Mouse (Mus musculus) CD8-positive naive resting alpha-beta T cell, adult 2 months (primary cell): Measurements from ENCODE around the gene Trappc6a.
"Not testable (repeated sequence)": the region's sequence is repeated elsewhere in the genome, so short reads cannot be mapped to it uniquely, and the experiment has no call there.

ENCODE experiments used
- DNase-seq, 2 experiments: peaks; one replicate each; pipeline ENCODE4 v3.0.0; 2022; ENCODE audit warnings: low read depth in 2 of 2, low spot score in 2 of 2

The Trappc6a gene

DNA sequence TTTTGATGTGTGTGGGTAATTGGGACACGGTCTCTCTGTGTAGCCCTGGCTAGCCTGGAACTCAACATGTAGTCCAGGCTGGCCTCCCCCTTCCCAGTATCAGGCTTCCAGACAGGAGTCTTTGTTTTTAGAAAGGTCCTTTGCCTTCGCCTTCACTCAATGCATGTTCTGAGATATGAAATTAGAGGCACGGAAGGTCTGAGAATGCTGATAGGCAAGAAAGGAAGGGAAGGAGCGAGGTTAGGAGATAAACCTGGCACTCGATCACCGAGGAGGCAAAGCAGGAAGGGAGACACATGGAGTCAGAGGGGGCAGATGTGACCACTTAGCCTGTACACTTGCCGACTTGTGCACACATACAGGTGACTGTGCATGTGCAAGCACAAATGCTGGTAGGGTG is 21.6 kb upstream of the Trappc6a start:
- DNase-seq, result no peak

DNA sequence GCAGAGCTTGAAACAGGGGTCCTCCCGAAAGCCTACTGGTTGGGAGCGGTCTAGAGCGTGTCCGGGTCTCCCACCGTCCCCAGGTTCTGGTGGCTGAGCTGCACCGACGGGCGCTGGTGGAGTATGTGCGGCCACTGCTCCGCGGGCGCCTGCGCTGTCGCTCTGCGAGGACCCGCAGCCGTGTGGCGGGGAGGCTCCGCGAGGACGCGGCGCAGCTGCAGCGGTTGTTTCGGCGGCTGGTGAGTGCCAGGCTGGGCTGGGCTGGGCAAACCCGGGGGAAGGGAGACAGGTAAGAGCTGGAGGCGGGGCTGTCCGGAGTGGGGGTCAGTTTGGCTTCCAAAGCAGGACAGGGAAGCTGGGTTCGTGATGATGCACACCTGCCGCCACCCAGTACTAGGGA is 18.7 kb upstream of the Trappc6a start:
- DNase-seq, result no peak

DNA sequence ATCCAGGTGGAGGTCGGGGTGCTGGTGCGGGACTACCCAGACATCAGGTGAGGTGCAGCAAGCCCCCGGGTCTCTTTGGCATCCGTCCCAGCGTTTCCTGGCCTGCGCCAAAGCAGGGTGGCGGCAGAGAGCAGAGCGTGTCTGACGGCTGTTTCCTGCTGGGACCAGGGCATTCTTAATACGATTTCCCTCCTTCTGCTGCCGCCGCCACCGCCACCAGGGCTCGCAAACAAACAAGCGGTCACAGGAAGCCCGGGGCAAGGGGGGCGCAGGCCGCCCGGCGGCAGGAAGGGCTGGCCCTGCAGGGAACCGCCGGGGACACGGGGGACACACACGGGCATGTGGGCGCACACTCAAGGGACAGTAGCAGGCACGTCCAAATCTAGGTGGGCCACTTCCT is 16.5 kb upstream of the Trappc6a start:
- DNase-seq, result no peak

DNA sequence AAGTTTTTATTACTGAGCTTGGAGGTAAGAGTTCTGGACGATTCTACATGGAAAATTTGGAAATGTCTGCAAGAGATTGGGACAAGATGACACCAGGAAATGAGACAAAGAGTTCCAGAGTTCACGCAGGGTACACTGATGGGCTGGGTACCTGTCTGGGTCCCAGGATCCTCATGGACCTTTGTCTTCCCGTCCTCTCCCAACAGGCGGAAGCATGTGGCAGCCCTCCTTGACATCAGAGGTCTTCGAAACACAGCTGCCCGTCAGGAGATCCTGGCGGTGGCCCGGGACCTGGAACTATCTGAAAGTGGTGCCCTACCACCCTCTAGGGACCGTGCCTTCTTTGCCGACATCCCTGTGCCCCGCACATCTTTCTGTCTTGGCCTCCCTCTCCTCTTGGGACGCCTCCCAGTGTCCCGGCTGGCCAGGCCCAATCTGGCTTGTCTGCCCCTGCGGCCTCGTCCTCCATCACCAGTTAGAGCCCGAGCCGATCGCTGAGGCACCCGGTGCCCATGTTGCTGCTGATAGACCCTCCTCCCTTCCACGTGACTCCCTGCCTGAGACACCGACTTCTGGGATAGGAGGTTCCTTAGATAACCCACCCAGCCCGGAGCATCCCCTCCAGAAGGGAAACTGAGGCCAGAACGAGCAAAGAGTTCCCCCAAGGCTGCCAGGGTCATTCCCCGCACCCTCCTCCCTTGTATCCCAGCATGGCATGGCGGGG is 13.3 kb upstream of the Trappc6a start:
- DNase-seq, result no peak

DNA sequence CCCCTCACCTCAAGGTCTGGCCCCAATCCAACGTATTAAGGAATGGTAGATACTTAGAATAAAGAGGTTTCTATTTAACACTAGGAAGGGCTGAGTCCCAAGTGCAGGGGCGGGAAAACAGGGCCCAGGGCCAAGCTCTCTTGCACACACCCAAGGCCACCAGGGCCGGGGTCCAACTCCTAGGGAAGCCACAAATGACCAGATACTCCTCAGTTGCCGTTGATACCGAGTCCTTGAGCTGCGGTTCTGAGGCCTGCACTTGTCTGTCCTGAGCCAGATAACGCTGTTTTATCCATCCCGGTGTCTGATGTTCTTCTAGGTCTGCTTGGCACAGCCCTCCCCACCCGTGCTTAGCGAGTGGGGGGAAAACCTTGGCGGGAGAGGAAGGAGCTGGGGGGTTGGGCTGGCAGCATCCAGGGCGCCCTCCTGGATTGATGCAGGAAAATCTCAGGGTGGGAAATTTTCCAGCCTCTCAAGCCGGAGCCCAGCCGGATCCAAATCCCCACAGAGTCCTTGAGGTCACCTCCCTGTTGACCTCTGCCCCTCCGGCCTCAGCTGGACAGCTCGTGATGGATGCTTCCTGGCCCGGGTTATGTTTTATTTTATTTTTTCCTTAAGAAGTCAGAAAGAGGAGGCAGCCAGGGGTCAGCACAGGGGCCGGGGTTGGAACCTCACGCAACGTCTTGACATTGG is 12.5 kb upstream of the Trappc6a start:
- no peak for DNase-seq

GRCm38 (mm10) chr7:19496214-19496555 is 12.0 kb upstream of the Trappc6a start:
- DNase-seq, result no peak

GRCm38 (mm10) chr7:19498326-19498725 is 9.9 kb upstream of the Trappc6a start:
- no peak for DNase-seq

DNA sequence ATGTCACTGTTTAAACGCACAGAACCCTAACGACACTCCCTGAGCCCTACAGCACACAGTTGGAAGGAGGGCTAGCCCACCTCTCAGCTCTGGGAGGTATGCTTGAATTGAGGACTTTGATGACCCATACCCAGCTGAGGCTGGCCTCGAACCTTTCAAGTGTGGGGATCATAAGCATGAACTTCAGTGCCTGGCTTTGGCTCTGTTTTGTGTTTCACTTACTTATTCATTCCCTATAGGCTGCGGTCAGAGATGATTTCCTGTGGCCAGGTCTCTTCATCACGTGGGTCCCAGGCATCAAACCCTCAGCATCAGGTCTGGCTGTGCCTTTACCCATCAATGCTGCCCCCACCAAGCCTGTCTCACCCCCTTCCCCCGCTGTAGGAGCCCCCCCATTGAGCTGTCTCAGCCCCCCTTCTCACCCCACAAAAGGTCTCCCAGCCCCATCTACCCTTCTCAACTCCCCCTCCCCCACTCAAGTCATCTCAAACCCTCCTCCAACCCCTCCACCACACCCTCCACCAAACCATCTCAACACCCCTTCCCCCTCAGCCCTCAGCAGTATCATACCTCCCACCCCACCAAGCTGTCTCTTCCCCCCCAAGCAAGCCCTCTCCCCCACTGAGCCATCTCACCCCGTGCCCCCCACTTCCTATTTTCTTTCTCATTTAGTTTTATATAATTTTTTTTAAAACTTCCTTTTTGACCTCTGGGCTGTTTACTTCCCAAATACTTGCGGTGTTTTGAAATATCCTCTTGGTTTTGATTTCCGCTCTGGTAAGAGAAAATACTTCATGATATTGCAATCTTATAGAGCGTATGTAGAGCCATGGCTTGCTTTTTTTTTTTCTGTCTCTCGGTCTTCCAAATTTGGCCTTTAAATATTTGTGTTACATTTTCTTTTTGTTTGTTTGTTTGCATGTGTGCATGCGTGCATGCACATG is 7.5 kb upstream of the Trappc6a start:
- no peak for DNase-seq

DNA sequence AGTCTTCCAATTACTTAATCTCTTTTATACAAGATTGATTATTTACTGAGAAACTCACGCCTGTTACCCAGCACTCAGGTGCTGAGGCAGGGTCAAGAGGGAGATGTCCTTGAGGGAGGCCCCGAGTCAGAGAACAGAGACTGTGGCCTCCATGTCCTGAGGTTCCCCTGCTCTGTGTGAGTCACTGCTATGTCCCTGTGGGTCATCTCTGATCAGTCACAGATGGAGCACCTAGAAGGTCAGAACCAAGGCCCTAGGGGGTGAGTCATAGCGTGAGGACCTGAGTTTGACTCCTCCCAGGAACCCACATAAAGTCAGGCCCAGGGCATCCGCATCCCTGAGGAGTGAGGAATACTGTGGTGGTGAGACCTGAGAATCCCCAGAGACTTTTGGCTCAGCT is 6.5 kb upstream of the Trappc6a start:
- no peak for DNase-seq

GRCm38 (mm10) chr7:19503481-19504068 is 4.6 kb upstream of the Trappc6a start:
- DNase-seq, result peak; percentile 37 to 51

- no peak for DNase-seq
Measured at GRCm38 (mm10) chr7:19506326-19506725, 1.9 kb upstream of the Trappc6a start.

DNA sequence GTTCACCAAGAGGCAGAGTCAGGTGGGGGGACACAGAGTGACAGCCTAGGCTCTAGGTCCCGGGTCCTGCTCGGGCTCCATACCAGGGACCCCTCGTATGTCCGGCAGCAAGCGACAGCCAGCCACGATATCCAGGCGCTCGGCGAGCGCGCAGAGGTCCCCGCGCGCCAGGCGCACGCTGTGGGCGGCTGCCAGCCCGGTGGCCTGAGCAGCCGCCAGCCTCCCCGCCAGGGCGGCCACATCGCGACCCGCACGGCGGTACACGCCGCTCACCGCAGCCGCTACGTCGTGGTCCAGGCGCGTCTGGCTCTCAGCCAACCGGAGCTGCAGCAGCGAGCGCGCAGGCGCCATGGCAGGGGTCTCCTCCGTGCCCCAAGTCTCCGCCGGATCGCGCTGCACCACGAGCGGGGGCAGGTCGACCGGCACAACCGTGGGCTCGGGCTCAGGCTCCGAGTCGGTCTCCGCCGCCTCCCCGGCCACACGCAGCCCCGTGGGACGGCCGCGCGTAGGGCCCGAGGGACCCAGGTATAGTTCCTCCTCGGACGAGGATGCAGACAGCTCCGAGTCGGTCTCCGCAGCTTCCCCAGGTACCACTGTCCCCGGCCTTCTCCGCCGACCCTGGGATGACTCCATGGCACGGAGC is 1.1 kb upstream of the Trappc6a start:
- peak in 1 of 2 experiments; percentile 23 for DNase-seq

- no peak for DNase-seq
Measured at GRCm38 (mm10) chr7:19507612-19507981, 598 bp upstream of the Trappc6a start.

DNA sequence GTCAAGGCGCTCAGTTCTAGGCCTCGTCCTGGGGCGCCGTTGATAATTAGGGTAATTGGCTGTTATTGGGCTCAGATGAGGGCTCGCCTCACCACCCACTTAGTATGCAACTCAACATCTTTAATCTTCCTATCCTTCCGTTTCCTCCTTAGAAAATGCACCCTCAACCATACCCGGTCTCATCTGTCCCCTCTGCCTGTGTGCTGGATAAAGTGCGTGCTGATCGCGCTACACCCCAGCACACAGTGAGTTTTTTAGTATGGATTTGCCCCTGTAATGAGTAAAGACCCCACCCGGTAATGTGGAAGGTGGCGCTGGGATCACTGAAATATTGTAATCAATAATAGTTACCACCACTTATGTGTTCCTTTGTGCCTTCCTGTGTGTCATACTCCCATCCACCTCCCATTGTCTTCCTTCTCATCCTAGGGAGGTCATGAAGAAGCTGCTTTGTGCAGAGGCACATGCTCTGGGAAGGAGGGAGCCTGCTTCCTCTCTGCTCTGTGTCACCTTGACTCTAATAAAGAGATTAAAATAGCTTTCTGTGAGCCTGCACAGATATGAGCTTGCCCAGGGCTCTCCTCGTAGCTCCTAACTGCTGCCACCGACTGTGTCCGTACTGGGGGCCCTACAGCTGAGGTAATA is 851 bp downstream of the Trappc6a start:
- no peak for DNase-seq

DNA sequence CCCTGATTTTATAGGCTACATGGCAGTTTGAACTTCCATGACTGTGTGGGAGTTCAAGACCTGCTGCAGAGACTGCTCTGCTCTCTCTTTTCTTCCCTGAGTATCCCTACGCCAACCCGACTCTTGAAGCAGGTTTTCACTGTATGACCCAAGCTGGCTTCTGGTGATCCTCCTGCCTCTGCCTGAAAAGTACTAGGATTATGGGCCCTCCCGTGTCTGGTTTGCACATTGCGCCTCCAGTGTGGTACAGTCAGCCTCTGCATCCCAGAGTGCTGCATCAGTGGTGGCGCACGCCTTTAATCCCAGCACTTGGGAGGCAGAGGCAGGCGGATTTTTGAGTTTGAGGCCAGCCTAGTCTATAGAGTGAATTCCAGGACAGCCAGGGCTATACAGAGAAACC is 1.6 kb downstream of the Trappc6a start:
- DNase-seq, result no peak

GRCm38 (mm10) chr7:19511934-19512333 is 3.7 kb downstream of the Trappc6a start:
- DNase-seq, result not testable (repeated sequence)

GRCm38 (mm10) chr7:19512353-19512752 is 4.2 kb downstream of the Trappc6a start:
- no peak for DNase-seq

GRCm38 (mm10) chr7:19517652-19518365 is 9.6 kb downstream of the Trappc6a start, which contains the start of gene Nkpd1:
Gene Nkpd1, plus strand, starts transcription at chr7:19517838.
- DNase-seq, result no peak

GRCm38 (mm10) chr7:19520032-19520431 is 11.8 kb downstream of the Trappc6a start:
- DNase-seq, result no peak
